Mouse (Mus musculus): ENCODE measurements at regions not wholly inside any gene's neighbourhood (a gene's known extent, or its start where the extent isn't known, plus 50 kb on each side); places are given as distances from the start of the nearest gene placed in this dataset.

GRCm38 (mm10) chr4:87362201-87362600, 131.9 kb upstream of the Slc24a2 start:
- TF ChIP-seq POLR2A (IDR thresholded peaks at IDR 0.05; ENCODE audit: insufficient read depth, low read length) (no peak), CTCF (IDR thresholded peaks at IDR 0.05; ENCODE audit: low read depth, low read length) (peak; percentile 24), EP300 (IDR thresholded peaks at IDR 0.05; ENCODE audit: insufficient read depth, low read depth, low read length) (no peak)

All from ES-Bruce4 (cell line).